Mouse (Mus musculus) cerebellum, postnatal 36 days (tissue): ENCODE data around the gene Tbc1d22a.

Experiments used
- DNase-seq, 2 experiments: peaks; one replicate each; pipeline ENCODE4 v3.0.0; 2021 to 2022; ENCODE audit warnings: mixed read lengths in 2 of 2

Gene Tbc1d22a

GRCm38 (mm10) chr15:86411532-86412080, 197.3 kb downstream of the Tbc1d22a start:
- no peak for DNase-seq

- no peak for DNase-seq
Measured at GRCm38 (mm10) chr15:86415951-86416350, 201.7 kb downstream of the Tbc1d22a start.

- peak; percentile 23 to 34 for DNase-seq
Measured at GRCm38 (mm10) chr15:86418436-86418835, 204.2 kb downstream of the Tbc1d22a start.

DNA sequence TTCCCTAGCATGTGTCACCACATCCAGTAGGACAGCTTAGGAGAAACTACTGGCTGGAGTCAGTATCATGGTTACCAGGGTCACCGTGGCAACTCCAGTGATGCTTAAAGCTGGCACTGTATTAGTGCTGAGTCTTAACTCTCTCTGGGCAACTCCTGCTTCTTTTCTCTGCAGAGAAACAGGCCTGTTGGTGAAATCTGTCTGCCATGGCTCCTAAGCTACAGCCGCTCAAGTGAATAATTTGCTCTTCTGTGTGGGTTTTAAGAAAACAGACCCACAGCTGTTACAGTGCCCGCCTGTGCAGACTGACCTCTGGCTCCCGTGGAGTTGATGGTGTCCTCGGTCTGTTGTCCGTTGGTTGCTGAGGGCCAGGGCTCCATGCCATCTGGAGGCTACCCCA, 205.4 kb downstream of the Tbc1d22a start:
- DNase-seq: no peak

- no peak for DNase-seq
Measured at GRCm38 (mm10) chr15:86422858-86423257, 208.6 kb downstream of the Tbc1d22a start.

DNA sequence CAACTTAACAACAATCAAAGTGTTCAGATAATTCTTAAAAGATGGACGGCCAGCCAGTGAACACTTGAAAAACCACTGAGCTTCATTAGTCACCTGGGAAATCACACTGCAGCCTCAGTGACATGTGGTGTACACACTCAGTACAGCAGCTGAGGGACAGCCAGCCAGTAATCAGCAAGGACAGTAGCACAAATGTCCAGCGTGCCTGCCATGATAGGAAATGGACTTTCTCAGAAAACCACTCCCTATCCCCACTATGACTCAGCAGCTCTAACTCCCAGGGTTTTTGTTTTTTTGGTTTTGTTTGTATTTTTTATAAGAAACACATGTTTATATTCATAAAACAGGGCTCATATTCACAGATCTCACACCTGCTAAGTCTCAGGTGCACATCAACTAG, 209.6 kb downstream of the Tbc1d22a start:
- DNase-seq: no peak

DNA sequence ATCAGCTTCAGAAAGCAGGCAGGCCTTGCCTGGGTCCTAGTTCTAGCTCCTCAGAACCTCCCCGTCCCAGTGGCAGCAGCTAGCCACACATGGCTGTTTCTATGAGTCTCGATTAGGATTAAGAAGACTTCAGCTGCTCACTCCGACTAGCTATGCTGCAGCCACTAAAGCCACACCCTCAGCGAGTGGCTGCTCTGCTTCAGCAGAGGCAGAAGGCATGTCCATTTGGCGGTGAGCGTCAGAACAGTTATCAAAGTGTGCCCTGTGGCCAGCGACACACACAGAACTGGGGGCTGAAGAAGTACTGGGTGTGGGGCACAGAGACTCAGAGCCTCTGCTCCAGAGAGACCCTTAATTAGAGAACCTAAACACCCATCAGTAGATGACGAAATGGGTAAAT, 210.7 kb downstream of the Tbc1d22a start:
- DNase-seq: no peak

GRCm38 (mm10) chr15:86426364-86427000, 212.2 kb downstream of the Tbc1d22a start:
- no peak for DNase-seq

DNA sequence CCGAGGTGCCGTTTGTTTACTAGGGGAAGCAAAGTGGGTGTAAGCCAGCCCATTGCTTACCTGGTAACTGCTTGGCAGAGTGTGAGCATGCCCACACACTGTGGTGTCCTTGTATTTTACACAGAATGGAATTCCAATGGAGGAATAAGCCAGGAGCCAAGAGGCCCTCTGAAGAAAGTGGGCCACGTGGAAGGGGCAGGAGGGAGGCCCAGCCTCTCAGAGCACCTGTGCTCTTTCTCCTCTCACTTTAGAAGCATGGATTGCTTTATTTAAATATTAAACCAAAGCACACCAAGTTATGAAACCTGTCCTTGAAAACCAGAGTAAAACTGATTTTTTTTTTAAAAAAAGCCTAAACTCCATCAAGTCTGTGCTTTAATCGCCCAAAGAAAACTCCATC, 213.2 kb downstream of the Tbc1d22a start:
- no peak for DNase-seq

DNA sequence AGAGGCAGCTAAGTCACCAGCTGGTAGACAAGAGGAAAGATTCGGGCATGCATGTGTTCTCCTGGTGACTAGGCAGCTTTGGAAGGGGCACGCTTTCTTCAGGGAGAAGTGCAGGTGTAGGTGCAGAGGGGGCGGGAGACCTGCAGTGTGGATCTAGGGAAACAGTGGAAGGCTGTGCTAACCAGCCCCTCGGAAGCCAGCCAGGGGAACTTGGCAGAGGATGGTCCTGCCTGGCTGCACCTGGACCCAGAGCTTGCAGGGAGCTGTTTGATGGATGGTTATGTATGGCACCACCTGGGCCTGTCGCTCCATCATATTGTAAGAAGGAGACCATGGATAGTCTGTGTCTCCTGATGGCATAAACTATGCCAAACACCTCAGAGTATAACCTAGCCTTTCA, 214.2 kb downstream of the Tbc1d22a start:
- DNase-seq: peak in 1 of 2 experiments; percentile 54

GRCm38 (mm10) chr15:86429766-86430335, 215.6 kb downstream of the Tbc1d22a start:
- DNase-seq: no peak

- no peak for DNase-seq
Measured at GRCm38 (mm10) chr15:86431539-86432080, 217.4 kb downstream of the Tbc1d22a start.

DNA sequence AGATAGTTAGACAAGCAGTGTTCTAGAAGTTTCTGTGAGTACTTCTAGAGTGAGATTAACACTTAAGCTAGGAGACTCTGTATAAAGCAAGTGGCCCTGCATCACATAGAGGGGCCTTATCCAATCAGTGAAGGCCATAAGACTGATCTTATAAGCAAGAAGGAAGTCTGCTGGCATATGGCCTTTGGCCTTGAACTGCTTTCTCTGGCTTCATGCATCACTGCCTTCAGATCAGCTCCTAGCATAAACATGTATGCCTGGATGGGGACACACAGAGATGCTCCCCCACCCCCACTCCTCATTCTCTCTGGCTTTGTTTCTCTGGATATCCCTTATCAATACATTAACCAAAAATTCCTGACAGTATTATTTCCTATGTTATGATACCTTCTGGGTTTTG, 218.5 kb downstream of the Tbc1d22a start:
- no peak for DNase-seq

- no peak for DNase-seq
Measured at GRCm38 (mm10) chr15:86433378-86433777, 219.1 kb downstream of the Tbc1d22a start.

DNA sequence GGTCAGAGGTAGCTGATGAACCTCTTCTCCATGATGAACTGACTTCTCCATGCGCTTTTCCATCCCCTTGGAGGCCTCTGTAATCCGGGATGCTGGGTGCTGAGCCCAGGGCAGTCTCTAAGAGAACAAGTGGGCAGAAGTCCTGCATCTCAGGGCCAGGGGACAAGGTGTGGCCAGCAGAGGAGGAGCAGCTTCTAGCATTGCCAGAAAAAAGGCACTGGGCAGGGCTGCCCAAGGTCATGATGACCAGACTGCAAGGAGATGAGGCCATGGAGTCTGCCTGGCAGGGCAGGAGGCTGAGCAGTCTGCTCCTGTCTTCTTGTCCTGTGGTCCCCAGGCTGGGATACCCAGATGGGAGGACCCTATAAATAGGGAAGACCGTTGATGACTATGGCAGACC, 220.0 kb downstream of the Tbc1d22a start:
- DNase-seq: no peak

- DNase-seq: no peak
Measured at GRCm38 (mm10) chr15:86437346-86437745, 223.1 kb downstream of the Tbc1d22a start.

- no peak for DNase-seq
Measured at GRCm38 (mm10) chr15:86439015-86439796, 224.9 kb downstream of the Tbc1d22a start.

- peak; percentile 29 to 46 for DNase-seq
Measured at GRCm38 (mm10) chr15:86444271-86444670, 230.0 kb downstream of the Tbc1d22a start.

- DNase-seq: no peak
Measured at GRCm38 (mm10) chr15:86446064-86446463, 231.8 kb downstream of the Tbc1d22a start.

GRCm38 (mm10) chr15:86447251-86447650, 233.0 kb downstream of the Tbc1d22a start:
- no peak for DNase-seq

- DNase-seq: peak; percentile 50 to 57
Measured at GRCm38 (mm10) chr15:86449236-86449635, 235.0 kb downstream of the Tbc1d22a start.

GRCm38 (mm10) chr15:86449794-86450193, 235.5 kb downstream of the Tbc1d22a start:
- DNase-seq: no peak

DNA sequence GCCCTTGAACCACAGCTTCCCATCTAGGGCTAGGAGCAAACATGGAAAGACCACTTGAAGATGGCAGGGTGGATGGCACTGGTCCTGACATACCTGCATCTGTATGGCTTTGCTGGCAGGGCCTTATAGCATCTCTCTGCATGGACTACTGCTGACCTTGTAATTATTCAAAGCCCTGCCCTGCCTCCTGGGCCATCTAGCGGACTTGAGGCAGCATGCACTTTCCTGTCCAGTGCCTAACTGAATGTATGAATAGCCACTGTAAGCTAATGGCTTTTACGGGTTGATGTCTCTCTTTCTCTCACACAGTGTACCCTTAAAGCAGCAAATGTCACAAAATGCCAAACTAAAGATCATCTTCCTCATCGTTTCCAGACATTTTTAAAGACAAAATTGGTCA, 245.2 kb downstream of the Tbc1d22a start:
- DNase-seq: no peak
